Mouse (Mus musculus): ENCODE results near the gene Xndc1. TPM values are rescaled to one million over a fixed set of nuclear protein-coding genes. Genes with fewer than 3 reads are reported as not detected.
A peak's percentile ranks its signal among the peaks of the same experiment; 100 is the strongest.

The Xndc1 gene
- 32.2 and 43.6 TPM in 2 replicates for total RNA-seq (2012; rRNA removed)

DNA sequence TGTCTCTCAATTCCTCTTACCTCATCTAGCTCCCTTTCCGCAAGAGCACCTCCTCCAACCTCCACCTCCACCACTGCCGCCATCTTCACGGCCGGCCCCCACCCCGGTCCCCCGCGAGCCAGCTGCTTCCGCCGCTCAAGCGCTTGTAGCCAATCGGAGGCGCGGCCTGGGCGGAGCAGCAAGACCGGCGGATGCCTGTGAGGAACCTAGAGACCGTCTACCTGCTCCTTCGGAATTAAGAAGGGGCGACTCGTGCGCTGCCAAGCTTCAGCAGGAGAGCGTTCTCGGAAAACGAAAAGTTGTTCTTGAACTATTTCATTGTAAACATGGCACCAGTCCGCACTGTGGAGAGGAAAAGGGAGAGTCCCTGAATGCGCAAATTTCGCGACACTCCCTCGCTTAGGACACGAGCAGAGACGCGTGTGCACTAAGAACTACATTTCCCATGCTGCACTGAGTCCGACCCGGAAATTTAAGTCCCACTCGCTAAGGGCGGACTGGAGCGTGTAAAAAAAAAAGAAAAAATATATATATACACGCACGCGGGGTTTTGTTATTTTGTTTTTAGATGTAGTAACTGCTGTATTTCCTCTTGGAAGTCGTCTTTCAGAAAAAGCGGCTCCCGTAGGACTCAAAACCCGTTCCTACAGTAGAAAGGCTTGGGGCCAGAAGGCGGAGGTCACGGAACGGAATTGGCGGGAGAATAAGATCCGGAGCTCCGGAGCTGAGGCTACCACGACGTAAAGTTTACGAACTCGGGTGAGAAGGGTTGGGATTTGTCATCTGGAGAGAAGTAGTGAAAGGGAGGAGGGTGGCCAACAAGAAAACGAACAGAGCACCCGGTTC, at the start of gene Xndc1, which contains the start of the genes Rnf121 and Xntrpc:
TSS of gene Xndc1 (plus strand) at position 466 of the 846 bp plus-strand sequence.
TSS of gene Rnf121 (minus strand) at position 424 of the 846 bp plus-strand sequence.
TSS of gene Xntrpc (plus strand) at position 668 of the 846 bp plus-strand sequence.
- no peaks in the 10 kb centered on the region for H3K9me3 ChIP-seq (ENCODE audit: control insufficient read depth, insufficient read depth, low read depth, low read length)
- peak within 1 kb of the TSS; percentile 80 to 83 for H3K4me3 ChIP-seq (ENCODE audit: insufficient read depth in 1 of 2, low read depth in 1 of 2, low read length in 2 of 2, poor library complexity in 1 of 2, severe bottlenecking in 1 of 2)
- no peaks in the 10 kb centered on the region for H3K36me3 ChIP-seq (ENCODE audit: control insufficient read depth, insufficient read depth, low read length, poor library complexity, severe bottlenecking)
- in situ Hi-C loops (cut with MboI; ENCODE audit: low sequenced_read_pairs in 2 of 2, unreplicated experiment in 2 of 2) = no loop called here
- no peak for TF ChIP-seq ZC3H11A (IDR thresholded peaks at IDR 0.05; ENCODE audit: borderline replicate concordance, low read depth, low read length)
- peak; percentile 88 for TF ChIP-seq ZNF384 (IDR thresholded peaks at IDR 0.05; ENCODE audit: low read depth, low read length)
- TF ChIP-seq MAFK (IDR thresholded peaks at IDR 0.05; ENCODE audit: insufficient read depth, low read depth, low read length) = 0 out of 2 replicates have a peak, but pooled peaks have one; percentile 34
- peak; percentile 93 for TF ChIP-seq HCFC1 (IDR thresholded peaks at IDR 0.05; ENCODE audit: borderline replicate concordance, insufficient read depth, low read length)
- peak; percentile 92 for TF ChIP-seq CHD2 (IDR thresholded peaks at IDR 0.05; ENCODE audit: low read depth, low read length)
- no peaks in the 10 kb centered on the region for H3K4me1 ChIP-seq (ENCODE audit: control insufficient read depth in 2 of 2, insufficient read depth in 2 of 2, low read length in 2 of 2, poor library complexity in 1 of 2)
- H3K9ac ChIP-seq (ENCODE audit: insufficient read depth, low read depth, low read length, poor library complexity, severe bottlenecking) = peak within 1 kb of the TSS; percentile 90
- H3K27ac ChIP-seq (ENCODE audit: insufficient read depth, low read depth, low read length, poor library complexity, severe bottlenecking) = peak within 1 kb of the TSS; percentile 75
- peak; percentile 83 for DNase-seq (ENCODE audit: low read depth, low spot score)

DNA sequence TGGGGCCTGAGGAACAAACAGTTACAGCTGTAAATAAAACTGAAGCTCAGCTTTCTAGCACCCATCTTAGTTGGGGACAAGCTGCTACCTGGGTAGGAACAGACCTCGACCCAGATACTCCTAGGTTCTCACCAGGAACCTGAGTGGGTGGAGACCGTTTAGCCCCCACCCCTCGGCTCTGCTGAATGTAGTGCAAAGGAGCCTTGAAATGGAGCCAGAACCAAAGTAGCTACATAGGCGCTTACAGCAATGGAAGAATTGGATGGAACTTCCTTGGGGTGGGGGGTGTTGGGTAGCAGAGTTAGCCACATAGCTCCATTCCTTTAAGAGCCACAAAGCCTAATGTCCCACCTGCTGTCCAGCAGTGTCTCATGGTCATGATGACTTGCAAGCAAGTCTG, 48.4 kb upstream of the Xndc1 start:
- Histone ChIP-seq H3K36me3 (ENCODE audit: control insufficient read depth, insufficient read depth, low read length, poor library complexity, severe bottlenecking) (peaks cover 62% of the 10 kb centered on the region), H3K9ac (ENCODE audit: insufficient read depth, low read depth, low read length, poor library complexity, severe bottlenecking) (no peak overlapping the region), H3K9me3 (ENCODE audit: control insufficient read depth, insufficient read depth, low read depth, low read length) (no peaks in the 10 kb centered on the region), H3K4me3 (ENCODE audit: insufficient read depth in 1 of 2, low read depth in 1 of 2, low read length in 2 of 2, poor library complexity in 1 of 2, severe bottlenecking in 1 of 2) (no peak overlapping the region), H3K27ac (ENCODE audit: insufficient read depth, low read depth, low read length, poor library complexity, severe bottlenecking) (no peak overlapping the region), H3K4me1 (ENCODE audit: control insufficient read depth in 2 of 2, insufficient read depth in 2 of 2, low read length in 2 of 2, poor library complexity in 1 of 2) (no peaks in the 10 kb centered on the region)
- TF ChIP-seq ZC3H11A (IDR thresholded peaks at IDR 0.05; ENCODE audit: borderline replicate concordance, low read depth, low read length) (no peak), CHD2 (IDR thresholded peaks at IDR 0.05; ENCODE audit: low read depth, low read length) (no peak), ZNF384 (IDR thresholded peaks at IDR 0.05; ENCODE audit: low read depth, low read length) (no peak), MAFK (IDR thresholded peaks at IDR 0.05; ENCODE audit: insufficient read depth, low read depth, low read length) (no peak), HCFC1 (IDR thresholded peaks at IDR 0.05; ENCODE audit: borderline replicate concordance, insufficient read depth, low read length) (no peak)
- no peak for DNase-seq (ENCODE audit: low read depth, low spot score)
- in situ Hi-C loops (cut with MboI; ENCODE audit: low sequenced_read_pairs in 2 of 2, unreplicated experiment in 2 of 2) = no loop called here

DNA sequence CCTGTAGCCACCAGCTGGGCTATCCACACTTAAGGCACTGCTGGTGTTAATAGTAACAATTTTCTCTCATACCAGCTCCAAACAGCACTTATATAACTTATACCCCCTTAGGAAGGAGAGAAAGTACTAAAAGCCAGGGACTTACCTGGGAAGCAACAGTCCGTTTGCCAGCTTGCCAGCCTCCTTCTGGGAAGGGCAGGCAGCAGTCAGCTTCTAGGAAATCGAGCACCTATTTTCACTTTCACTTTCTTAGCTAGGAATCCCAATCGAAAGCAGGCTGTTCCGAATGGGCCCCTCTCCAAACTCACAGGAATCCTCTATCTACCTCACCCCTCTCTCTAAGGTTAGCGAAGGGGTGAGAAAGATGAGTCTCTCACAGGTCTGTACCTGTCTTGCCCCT, 47.9 kb upstream of the Xndc1 start:
- in situ Hi-C loops (cut with MboI; ENCODE audit: low sequenced_read_pairs in 2 of 2, unreplicated experiment in 2 of 2) = no loop called here
- TF ChIP-seq HCFC1 (IDR thresholded peaks at IDR 0.05; ENCODE audit: borderline replicate concordance, insufficient read depth, low read length) (no peak), ZNF384 (IDR thresholded peaks at IDR 0.05; ENCODE audit: low read depth, low read length) (no peak), CHD2 (IDR thresholded peaks at IDR 0.05; ENCODE audit: low read depth, low read length) (no peak), ZC3H11A (IDR thresholded peaks at IDR 0.05; ENCODE audit: borderline replicate concordance, low read depth, low read length) (no peak), MAFK (IDR thresholded peaks at IDR 0.05; ENCODE audit: insufficient read depth, low read depth, low read length) (no peak)
- Histone ChIP-seq H3K4me1 (ENCODE audit: control insufficient read depth in 2 of 2, insufficient read depth in 2 of 2, low read length in 2 of 2, poor library complexity in 1 of 2) (peaks cover under 1 to 3% of the 10 kb centered on the region in 2 experiments; a peak in 2 of 4 replicates), H3K36me3 (ENCODE audit: control insufficient read depth, insufficient read depth, low read length, poor library complexity, severe bottlenecking) (peaks cover 57% of the 10 kb centered on the region), H3K9me3 (ENCODE audit: control insufficient read depth, insufficient read depth, low read depth, low read length) (no peaks in the 10 kb centered on the region), H3K27ac (ENCODE audit: insufficient read depth, low read depth, low read length, poor library complexity, severe bottlenecking) (no peak overlapping the region), H3K4me3 (ENCODE audit: insufficient read depth in 1 of 2, low read depth in 1 of 2, low read length in 2 of 2, poor library complexity in 1 of 2, severe bottlenecking in 1 of 2) (no peak overlapping the region), H3K9ac (ENCODE audit: insufficient read depth, low read depth, low read length, poor library complexity, severe bottlenecking) (no peak overlapping the region)
- DNase-seq (ENCODE audit: low read depth, low spot score) = no peak

DNA sequence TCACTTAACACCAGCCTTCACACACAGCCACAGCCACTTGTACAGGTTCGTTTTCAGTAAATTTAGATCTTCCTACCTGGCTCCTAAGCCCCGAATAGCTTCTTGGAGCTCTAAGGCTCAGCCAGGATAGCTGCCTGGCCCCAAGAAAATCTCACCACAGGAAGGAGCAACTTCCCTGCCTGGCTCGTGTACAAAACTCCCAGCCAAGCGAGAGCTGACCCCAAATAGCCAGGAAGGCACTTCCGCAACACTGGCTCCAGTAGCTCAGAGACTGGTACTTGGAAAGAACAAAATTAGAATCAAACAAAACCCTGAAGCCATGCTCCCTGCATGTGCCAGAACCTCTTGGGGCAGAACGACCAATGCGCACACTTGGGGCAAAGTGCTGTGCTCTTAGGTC, 47.3 kb upstream of the Xndc1 start:
- Histone ChIP-seq H3K4me3 (ENCODE audit: insufficient read depth in 1 of 2, low read depth in 1 of 2, low read length in 2 of 2, poor library complexity in 1 of 2, severe bottlenecking in 1 of 2) (no peak overlapping the region), H3K27ac (ENCODE audit: insufficient read depth, low read depth, low read length, poor library complexity, severe bottlenecking) (no peak overlapping the region), H3K9ac (ENCODE audit: insufficient read depth, low read depth, low read length, poor library complexity, severe bottlenecking) (no peak overlapping the region), H3K9me3 (ENCODE audit: control insufficient read depth, insufficient read depth, low read depth, low read length) (no peaks in the 10 kb centered on the region), H3K4me1 (ENCODE audit: control insufficient read depth in 2 of 2, insufficient read depth in 2 of 2, low read length in 2 of 2, poor library complexity in 1 of 2) (peaks cover 5 to 6% of the 10 kb centered on the region in 2 experiments; a peak in 2 of 4 replicates), H3K36me3 (ENCODE audit: control insufficient read depth, insufficient read depth, low read length, poor library complexity, severe bottlenecking) (peaks cover 57% of the 10 kb centered on the region)
- TF ChIP-seq ZC3H11A (IDR thresholded peaks at IDR 0.05; ENCODE audit: borderline replicate concordance, low read depth, low read length) = no peak
- in situ Hi-C loops (cut with MboI; ENCODE audit: low sequenced_read_pairs in 2 of 2, unreplicated experiment in 2 of 2) = no loop called here
- DNase-seq (ENCODE audit: low read depth, low spot score) = no peak

All from ES-E14 (cell line).